Mouse (Mus musculus) liver, embryonic 16.5 days (tissue): ENCODE results near the gene Ccdc91. TPM values are rescaled to one million over a fixed set of nuclear protein-coding genes. Genes with fewer than 3 reads are reported as not detected.

Experiments used
- ATAC-seq: fragments of 200-750 bp; cut with Nextera tagmentation; 2 replicates; pipeline ENCODE4 v1.8.0; 2017; ENCODE audit warnings: low read depth, mild to moderate bottlenecking, moderate number of reproducible peaks, moderate library complexity
- H3K27ac ChIP-seq: fragments of 300-500 bp; sonication (generic); 2 replicates; pipeline ENCODE4 v1.5.1; 2014; ENCODE audit warnings: mild to moderate bottlenecking, low read length
- H3K27me3 ChIP-seq: fragments of 300-500 bp; sonication (generic); 2 replicates; pipeline ENCODE4 v1.6.1; 2014; ENCODE audit warnings: low read depth, low read length, mixed read lengths; ENCODE audit not compliant: control insufficient read depth, insufficient read depth
- H3K36me3 ChIP-seq: fragments of 300-500 bp; sonication (generic); 2 replicates; pipeline ENCODE4 v1.6.1; 2014; ENCODE audit warnings: mild to moderate bottlenecking; ENCODE audit not compliant: control insufficient read depth, insufficient read depth
- H3K4me1 ChIP-seq: fragments of 300-500 bp; sonication (generic); 2 replicates; pipeline ENCODE4 v1.6.1; 2014; ENCODE audit warnings: low read depth, low read length, mixed read lengths; ENCODE audit not compliant: control insufficient read depth
- H3K4me2 ChIP-seq: fragments of 300-500 bp; sonication (generic); 2 replicates; pipeline ENCODE4 v1.6.1; 2014; ENCODE audit warnings: low read depth, low read length, mixed read lengths
- H3K4me3 ChIP-seq: fragments of 300-500 bp; sonication (generic); 2 replicates; pipeline ENCODE4 v1.5.1; 2014; ENCODE audit warnings: low read depth, mild to moderate bottlenecking, low read length
- H3K9ac ChIP-seq: fragments of 300-500 bp; sonication (generic); 2 replicates; pipeline ENCODE4 v1.6.1; 2014; ENCODE audit warnings: low read depth, low read length
- H3K9me3 ChIP-seq: fragments of 300-500 bp; sonication (generic); replicated peaks from 2 replicates; pipeline ENCODE4 v1.6.1; 2016; ENCODE audit warnings: low read length; ENCODE audit not compliant: control insufficient read depth
- WGBS: fragments of 180-500 bp; shearing (Covaris S2); extraction: QIAGEN DNeasy Blood & Tissue Kit; methylation state at CpG from one replicate; pipeline ENCODE4 v1.1.7; 2014; ENCODE audit not compliant: insufficient replicate concordance; 5-methylcytosine and 5-hydroxymethylcytosine counted together
- polyA plus RNA-seq: library from polyadenylated mRNA; unstranded; fragments of >200 nt; fragmentation: Nextera tagmentation; extraction: Ambion mirVana; gene quantifications from 2 replicates; pipeline ENCODE4 v1.2.1, GENCODE M21; 2015

The Ccdc91 gene
- polyA plus RNA-seq, 1 experiment from 2014 or later, result 6.1 TPM

DNA sequence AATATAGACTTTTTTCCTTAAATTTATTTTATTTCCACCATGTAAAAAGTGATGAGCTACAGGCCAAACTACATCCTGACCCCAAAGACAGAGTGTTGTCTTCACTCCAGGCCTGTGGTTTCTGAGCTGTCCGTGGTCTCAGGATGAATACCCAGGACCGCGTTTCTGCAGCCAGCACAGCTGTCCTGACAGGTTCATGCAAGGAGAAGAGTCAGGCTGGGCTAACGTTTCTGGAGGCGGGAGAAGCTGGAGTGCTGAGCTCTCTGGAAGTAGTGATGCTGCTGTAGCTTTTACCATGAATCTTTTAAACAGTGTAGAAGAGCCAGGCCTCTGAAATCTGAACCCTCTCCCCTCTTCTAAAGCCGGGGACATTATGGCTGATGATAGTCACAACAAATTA is 80.0 kb downstream of the Ccdc91 start:
- WGBS, result 53% methylated on average over 6 of the region's 6 CpGs
- no peak for ATAC-seq

DNA sequence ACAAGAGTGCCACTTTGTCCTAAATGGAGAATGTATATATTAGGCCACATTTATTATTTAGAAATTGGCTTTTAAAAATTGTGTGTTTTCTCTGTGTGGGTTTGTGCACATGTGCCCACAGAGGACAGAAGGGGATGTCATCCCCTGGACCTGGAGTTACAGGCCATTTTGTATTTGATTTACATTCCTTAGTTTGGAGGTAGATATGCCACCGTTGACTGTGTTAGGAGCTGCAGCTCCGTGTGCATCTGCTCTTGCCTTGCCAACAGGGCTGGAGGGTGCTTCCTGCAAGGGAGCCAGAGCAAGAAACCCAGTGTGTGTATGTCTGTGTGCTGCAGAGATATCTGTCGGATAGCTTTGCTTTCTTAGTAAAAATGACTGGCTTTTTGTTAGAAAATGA is 83.7 kb downstream of the Ccdc91 start:
- Histone ChIP-seq H3K27me3 (no peaks in the 10 kb centered on the region), H3K4me3 (no peak overlapping the region), H3K9me3 (no peaks in the 10 kb centered on the region), H3K4me1 (no peaks in the 10 kb centered on the region), H3K27ac (no peak overlapping the region), H3K4me2 (no peak overlapping the region), H3K9ac (no peak overlapping the region), H3K36me3 (no peaks in the 10 kb centered on the region)
- ATAC-seq, result no peak
- WGBS, result 55% methylated on average over 3 of the region's 3 CpGs

More for the DNA sequence above, 80.0 kb downstream of the Ccdc91 start:
- no peak overlapping the region for H3K4me3 ChIP-seq
- H3K27me3 ChIP-seq, result no peaks in the 10 kb centered on the region
- no peaks in the 10 kb centered on the region for H3K4me1 ChIP-seq
- no peaks in the 10 kb centered on the region for H3K36me3 ChIP-seq
- no peak overlapping the region for H3K4me2 ChIP-seq
- no peak overlapping the region for H3K9ac ChIP-seq
- no peaks in the 10 kb centered on the region for H3K9me3 ChIP-seq
- no peak overlapping the region for H3K27ac ChIP-seq

GRCm38 (mm10) chr6:147560436-147560835 is 84.8 kb downstream of the Ccdc91 start:
- Histone ChIP-seq H3K36me3 (no peaks in the 10 kb centered on the region), H3K27me3 (no peaks in the 10 kb centered on the region), H3K4me1 (no peaks in the 10 kb centered on the region), H3K27ac (no peak overlapping the region), H3K9ac (no peak overlapping the region), H3K4me3 (no peak overlapping the region), H3K4me2 (no peak overlapping the region), H3K9me3 (no peaks in the 10 kb centered on the region)
- no peak for ATAC-seq

- ATAC-seq, result no peak
- WGBS, result 57% methylated on average over 5 of the region's 5 CpGs
- Histone ChIP-seq H3K4me1 (no peaks in the 10 kb centered on the region), H3K27ac (no peak overlapping the region), H3K9me3 (no peaks in the 10 kb centered on the region), H3K27me3 (no peaks in the 10 kb centered on the region), H3K4me3 (no peak overlapping the region), H3K4me2 (no peak overlapping the region), H3K36me3 (no peaks in the 10 kb centered on the region), H3K9ac (no peak overlapping the region)
These were observed 93.6 kb downstream of the Ccdc91 start for GRCm38 (mm10) chr6:147569246-147569645.

GRCm38 (mm10) chr6:147573137-147573536 is 97.5 kb downstream of the Ccdc91 start:
- H3K4me1 ChIP-seq, result no peaks in the 10 kb centered on the region
- H3K9me3 ChIP-seq, result no peaks in the 10 kb centered on the region
- no peak overlapping the region for H3K27ac ChIP-seq
- WGBS, result 44% methylated on average over 4 of the region's 4 CpGs
- no peak for ATAC-seq
- H3K4me3 ChIP-seq, result no peak overlapping the region
- H3K4me2 ChIP-seq, result no peak overlapping the region
- no peak overlapping the region for H3K9ac ChIP-seq
- H3K27me3 ChIP-seq, result no peaks in the 10 kb centered on the region
- no peaks in the 10 kb centered on the region for H3K36me3 ChIP-seq

DNA sequence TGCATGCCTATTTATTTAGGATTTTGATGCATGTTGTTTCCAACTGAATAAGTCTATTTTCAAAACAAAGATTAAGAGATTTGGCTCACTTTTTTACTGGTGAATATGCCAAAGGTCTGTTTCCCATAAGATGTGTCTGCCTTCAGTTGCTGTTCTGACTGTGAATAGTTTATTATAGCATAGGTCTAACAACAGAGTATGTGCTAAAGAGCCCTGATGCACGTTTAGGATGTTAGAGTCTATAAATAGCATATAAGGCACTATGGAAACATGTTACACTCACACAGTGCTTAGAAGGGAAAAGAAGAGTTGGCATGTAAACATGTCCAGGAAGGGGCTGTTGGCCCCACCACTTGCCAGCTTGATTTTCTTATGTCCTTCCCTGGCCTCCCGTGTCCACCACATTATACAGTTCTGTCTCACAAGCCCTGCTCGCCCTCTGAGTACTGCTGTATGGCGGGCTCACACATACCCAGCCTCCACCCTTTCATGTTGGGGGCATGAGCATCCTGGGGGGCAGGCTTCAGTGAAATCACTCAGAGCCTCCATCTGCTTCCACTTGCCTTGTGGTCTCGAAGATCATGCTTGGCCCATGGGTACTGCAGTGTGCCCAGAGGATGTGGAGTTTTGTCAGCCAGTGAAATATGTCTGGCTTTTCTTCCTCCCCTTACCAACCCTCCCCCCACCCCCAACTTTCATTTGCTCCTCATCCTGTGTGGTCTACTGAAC is 99.0 kb downstream of the Ccdc91 start:
- Histone ChIP-seq H3K36me3 (no peaks in the 10 kb centered on the region), H3K4me1 (no peaks in the 10 kb centered on the region), H3K9me3 (no peaks in the 10 kb centered on the region), H3K4me2 (no peak overlapping the region), H3K9ac (no peak overlapping the region), H3K27me3 (no peaks in the 10 kb centered on the region), H3K27ac (no peak overlapping the region), H3K4me3 (no peak overlapping the region)
- no peak for ATAC-seq
- WGBS, result 38% methylated on average over 5 of the region's 5 CpGs

- no peak for ATAC-seq
- Histone ChIP-seq H3K36me3 (no peaks in the 10 kb centered on the region), H3K4me3 (no peak overlapping the region), H3K9me3 (no peaks in the 10 kb centered on the region), H3K4me2 (no peak overlapping the region), H3K9ac (no peak overlapping the region), H3K27ac (no peak overlapping the region), H3K27me3 (no peaks in the 10 kb centered on the region), H3K4me1 (no peaks in the 10 kb centered on the region)
- WGBS, result 51% methylated on average over 11 of the region's 11 CpGs
These were observed 99.7 kb downstream of the Ccdc91 start for GRCm38 (mm10) chr6:147575183-147575784.

GRCm38 (mm10) chr6:147587675-147588074 is 112.0 kb downstream of the Ccdc91 start:
- no peak for ATAC-seq
- H3K9me3 ChIP-seq, result no peaks in the 10 kb centered on the region
- WGBS, result 79% methylated on average over 3 of the region's 3 CpGs

GRCm38 (mm10) chr6:147606666-147607065 is 131.0 kb downstream of the Ccdc91 start:
- Histone ChIP-seq H3K9me3 (no peaks in the 10 kb centered on the region), H3K27ac (no peak overlapping the region), H3K9ac (no peak overlapping the region), H3K4me3 (no peak overlapping the region), H3K27me3 (no peaks in the 10 kb centered on the region), H3K4me2 (no peak overlapping the region), H3K36me3 (no peaks in the 10 kb centered on the region), H3K4me1 (no peaks in the 10 kb centered on the region)
- ATAC-seq, result peak; percentile 37; the same call in 1 of the 2 replicates
- WGBS, result 30% methylated on average over 10 of the region's 10 CpGs

More at GRCm38 (mm10) chr6:147587675-147588074, 112.0 kb downstream of the Ccdc91 start:
- Histone ChIP-seq H3K36me3 (no peaks in the 10 kb centered on the region), H3K9ac (no peak overlapping the region), H3K27me3 (no peaks in the 10 kb centered on the region), H3K4me2 (no peak overlapping the region), H3K4me3 (no peak overlapping the region), H3K4me1 (no peaks in the 10 kb centered on the region), H3K27ac (no peak overlapping the region)
